Mouse (Mus musculus) lung, embryonic 15.5 days (tissue): Measurements from ENCODE around the gene B430305J03Rik. TPM values are rescaled to one million over a fixed set of nuclear protein-coding genes. Genes with fewer than 3 reads are reported as not detected.

Experiments used
- ATAC-seq: fragments of 200-750 bp; cut with Nextera tagmentation; 2 replicates; pipeline ENCODE4 v1.8.0; 2017; ENCODE audit warnings: moderate number of reproducible peaks, borderline replicate concordance; ENCODE audit not compliant: low FRiP score, low TSS enrichment; ENCODE audit errors: extremely low read depth
- H3K27ac ChIP-seq: fragments of 300-500 bp; sonication (generic); 2 replicates; pipeline ENCODE4 v1.5.1; 2015; ENCODE audit warnings: moderate library complexity, mild to moderate bottlenecking, inconsistent platforms
- H3K27me3 ChIP-seq: fragments of 300-500 bp; sonication (generic); 2 replicates; pipeline ENCODE4 v1.6.1; 2015; ENCODE audit warnings: inconsistent platforms
- H3K36me3 ChIP-seq: fragments of 300-500 bp; sonication (generic); 2 replicates; pipeline ENCODE4 v1.6.1; 2015; ENCODE audit warnings: inconsistent platforms
- H3K4me1 ChIP-seq: fragments of 300-500 bp; sonication (generic); 2 replicates; pipeline ENCODE4 v1.6.1; 2015; ENCODE audit warnings: inconsistent platforms
- H3K4me2 ChIP-seq: fragments of 300-500 bp; sonication (generic); 2 replicates; pipeline ENCODE4 v1.6.1; 2015; ENCODE audit warnings: inconsistent platforms, mild to moderate bottlenecking, moderate library complexity
- H3K4me3 ChIP-seq: fragments of 300-500 bp; sonication (generic); 2 replicates; pipeline ENCODE4 v1.5.1; 2015; ENCODE audit warnings: mild to moderate bottlenecking, inconsistent platforms
- H3K9ac ChIP-seq: fragments of 300-500 bp; sonication (generic); 2 replicates; pipeline ENCODE4 v1.6.1; 2015; ENCODE audit warnings: inconsistent platforms
- H3K9me3 ChIP-seq: fragments of 300-500 bp; sonication (generic); 2 replicates; pipeline ENCODE4 v1.6.1; 2016; ENCODE audit warnings: inconsistent platforms
- WGBS: fragments of 180-500 bp; shearing (Covaris S2); methylation state at CpG from one replicate; pipeline ENCODE4 v1.1.7; 2015; 5-methylcytosine and 5-hydroxymethylcytosine counted together
- polyA plus RNA-seq: library from polyadenylated mRNA; unstranded; fragments of >200 nt; fragmentation: Nextera tagmentation; extraction: Ambion mirVana; gene quantifications from 2 replicates; pipeline ENCODE4 v1.2.1, GENCODE M21; 2015

B430305J03Rik gene
- polyA plus RNA-seq, 1 experiment from 2014 or later: not detected

GRCm38 (mm10) chr3:61345636-61346035 lies 20.1 kb downstream of the B430305J03Rik start:
- H3K4me1 ChIP-seq: no peaks in the 10 kb centered on the region
- WGBS: 19% methylated on average over 1 of the region's 1 CpGs
- no peak overlapping the region for H3K4me3 ChIP-seq

GRCm38 (mm10) chr3:61344031-61344430 lies 21.7 kb downstream of the B430305J03Rik start:
- H3K4me1 ChIP-seq: no peaks in the 10 kb centered on the region
- no peak overlapping the region for H3K4me2 ChIP-seq
- no peak; the same call in 1 of the 2 replicates for ATAC-seq
- H3K36me3 ChIP-seq: no peaks in the 10 kb centered on the region
- no peak overlapping the region for H3K4me3 ChIP-seq
- no peaks in the 10 kb centered on the region for H3K9me3 ChIP-seq
- no peak overlapping the region for H3K9ac ChIP-seq
- 54% methylated on average over 7 of the region's 7 CpGs for WGBS
- no peak overlapping the region for H3K27ac ChIP-seq
- no peaks in the 10 kb centered on the region for H3K27me3 ChIP-seq

More at GRCm38 (mm10) chr3:61345636-61346035, 20.1 kb downstream of the B430305J03Rik start:
- Histone ChIP-seq H3K27ac (no peak overlapping the region), H3K27me3 (no peaks in the 10 kb centered on the region), H3K36me3 (no peaks in the 10 kb centered on the region), H3K9ac (no peak overlapping the region), H3K4me2 (no peak overlapping the region), H3K9me3 (no peaks in the 10 kb centered on the region)
- ATAC-seq: no peak

GRCm38 (mm10) chr3:61340321-61340720 lies 25.4 kb downstream of the B430305J03Rik start:
- WGBS: 58% methylated on average over 5 of the region's 5 CpGs
- no peak overlapping the region for H3K9ac ChIP-seq
- no peak overlapping the region for H3K4me2 ChIP-seq
- H3K4me3 ChIP-seq: no peak overlapping the region
- H3K4me1 ChIP-seq: no peaks in the 10 kb centered on the region
- H3K9me3 ChIP-seq: no peaks in the 10 kb centered on the region
- no peak overlapping the region for H3K27ac ChIP-seq
- ATAC-seq: peak; percentile 55; the same call in 1 of the 2 replicates
- H3K27me3 ChIP-seq: no peaks in the 10 kb centered on the region
- no peaks in the 10 kb centered on the region for H3K36me3 ChIP-seq

- Histone ChIP-seq H3K4me1 (no peaks in the 10 kb centered on the region), H3K4me2 (no peak overlapping the region), H3K9me3 (no peaks in the 10 kb centered on the region), H3K9ac (no peak overlapping the region), H3K27me3 (no peaks in the 10 kb centered on the region), H3K4me3 (no peak overlapping the region), H3K27ac (no peak overlapping the region), H3K36me3 (no peaks in the 10 kb centered on the region)
- 66% methylated on average over 3 of the region's 3 CpGs for WGBS
- ATAC-seq: no peak
Measured at GRCm38 (mm10) chr3:61337230-61337629, 28.5 kb downstream of the B430305J03Rik start.

GRCm38 (mm10) chr3:61336205-61336604 lies 29.5 kb downstream of the B430305J03Rik start:
- 37% methylated on average over 2 of the region's 2 CpGs for WGBS
- Histone ChIP-seq H3K9me3 (no peaks in the 10 kb centered on the region), H3K9ac (no peak overlapping the region), H3K27ac (no peak overlapping the region), H3K4me1 (no peaks in the 10 kb centered on the region), H3K36me3 (no peaks in the 10 kb centered on the region), H3K27me3 (no peaks in the 10 kb centered on the region), H3K4me2 (no peak overlapping the region), H3K4me3 (no peak overlapping the region)
- no peak for ATAC-seq

- H3K4me2 ChIP-seq: no peak overlapping the region
- WGBS: 82% methylated on average over 6 of the region's 6 CpGs
- no peaks in the 10 kb centered on the region for H3K36me3 ChIP-seq
- H3K9ac ChIP-seq: no peak overlapping the region
- ATAC-seq: no peak
- H3K4me3 ChIP-seq: no peak overlapping the region
- H3K27me3 ChIP-seq: no peaks in the 10 kb centered on the region
- no peaks in the 10 kb centered on the region for H3K9me3 ChIP-seq
- no peak overlapping the region for H3K27ac ChIP-seq
- no peaks in the 10 kb centered on the region for H3K4me1 ChIP-seq
Measured at GRCm38 (mm10) chr3:61321632-61322031, 44.1 kb downstream of the B430305J03Rik start.

GRCm38 (mm10) chr3:61320031-61320430 lies 45.7 kb downstream of the B430305J03Rik start:
- WGBS: 73% methylated on average over 2 of the region's 2 CpGs
- no peak overlapping the region for H3K4me2 ChIP-seq

GRCm38 (mm10) chr3:61315002-61315401 lies 50.7 kb downstream of the B430305J03Rik start:
- H3K9me3 ChIP-seq: no peaks in the 10 kb centered on the region
- H3K9ac ChIP-seq: no peak overlapping the region
- H3K4me1 ChIP-seq: no peaks in the 10 kb centered on the region
- no peaks in the 10 kb centered on the region for H3K27me3 ChIP-seq
- ATAC-seq: no peak
- 76% methylated on average over 2 of the region's 2 CpGs for WGBS
- no peaks in the 10 kb centered on the region for H3K36me3 ChIP-seq
- H3K4me3 ChIP-seq: no peak overlapping the region
- H3K27ac ChIP-seq: no peak overlapping the region
- no peak overlapping the region for H3K4me2 ChIP-seq

More at GRCm38 (mm10) chr3:61320031-61320430, 45.7 kb downstream of the B430305J03Rik start:
- H3K27me3 ChIP-seq: no peaks in the 10 kb centered on the region
- no peaks in the 10 kb centered on the region for H3K9me3 ChIP-seq
- H3K27ac ChIP-seq: no peak overlapping the region
- no peak overlapping the region for H3K4me3 ChIP-seq
- no peak for ATAC-seq
- H3K9ac ChIP-seq: no peak overlapping the region
- H3K36me3 ChIP-seq: no peaks in the 10 kb centered on the region
- no peaks in the 10 kb centered on the region for H3K4me1 ChIP-seq

Other genes with a start within 250 kb of the B430305J03Rik start
- 8.4 and 9.1 TPM in 2 replicates for gene Rap2b, start 4.3 kb downstream of the B430305J03Rik start, polyA plus RNA-seq